Mouse (Mus musculus) MEL (cell line): ENCODE measurements at regions not wholly inside any gene's neighbourhood (a gene's known extent, or its start where the extent isn't known, plus 50 kb on each side); places are given as distances from the start of the nearest gene placed in this dataset.

Source experiments
- CHD2 ChIP-seq: IDR thresholded peaks from 2 replicates; pipeline ENCODE4 v1.6.1; 2011; ENCODE audit warnings: low read length, improper control_type of control experiment
- CTCF ChIP-seq, 3 experiments: IDR thresholded peaks in 2 of 3; conservative IDR thresholded peaks in 1 of 3; 2 replicates each; pipeline ENCODE4 v1.5.1; 2011 to 2012; ENCODE audit warnings: low read length in 3 of 3, low read depth in 2 of 3, mild to moderate bottlenecking in 2 of 3, improper control_type of control experiment in 1 of 3, inconsistent platforms in 1 of 3, mixed read lengths in 1 of 3, moderate library complexity in 1 of 3; ENCODE audit not compliant: control insufficient read depth in 1 of 3, insufficient read depth in 1 of 3, poor library complexity in 1 of 3, severe bottlenecking in 1 of 3
- EP300 ChIP-seq, 2 experiments: IDR thresholded peaks; 2 replicates each; pipeline ENCODE4 v1.6.1; 2011; ENCODE audit warnings: improper control_type of control experiment in 2 of 2, low read length in 2 of 2, low read depth in 1 of 2, mild to moderate bottlenecking in 1 of 2
- HCFC1 ChIP-seq: IDR thresholded peaks from 2 replicates; pipeline ENCODE4 v1.6.1; 2012; ENCODE audit warnings: low read depth, mild to moderate bottlenecking, inconsistent platforms, low read length, improper control_type of control experiment, moderate library complexity
- MAX ChIP-seq: IDR thresholded peaks from 2 replicates; pipeline ENCODE4 v1.6.1; 2011; ENCODE audit warnings: low read length, improper control_type of control experiment
- MYB ChIP-seq: IDR thresholded peaks from 2 replicates; pipeline ENCODE4 v1.6.1; 2011; ENCODE audit warnings: mild to moderate bottlenecking, low read depth, low read length, improper control_type of control experiment
- NRF1 ChIP-seq: IDR thresholded peaks from 2 replicates; pipeline ENCODE4 v1.6.1; 2014; ENCODE audit warnings: low read depth, mild to moderate bottlenecking, inconsistent platforms, low read length, improper control_type of control experiment, moderate library complexity; ENCODE audit not compliant: poor library complexity, insufficient read depth, severe bottlenecking
- POLR2A ChIP-seq, 2 experiments: IDR thresholded peaks; 2 replicates each; pipeline ENCODE4 v1.6.1; 2011 to 2012; ENCODE audit warnings: low read length in 2 of 2, mild to moderate bottlenecking in 2 of 2, control low read depth in 1 of 2, improper control_type of control experiment in 1 of 2, low read depth in 1 of 2, moderate library complexity in 1 of 2; ENCODE audit not compliant: control insufficient read depth in 1 of 2, insufficient read depth in 1 of 2, poor library complexity in 1 of 2
- POLR2AphosphoS5 ChIP-seq: IDR thresholded peaks from 2 replicates; pipeline ENCODE4 v1.6.1; 2012; ENCODE audit warnings: low read depth, borderline replicate concordance, mild to moderate bottlenecking, inconsistent platforms, low read length, moderate library complexity, mixed read lengths
- TAL1 ChIP-seq: IDR thresholded peaks from 2 replicates; pipeline ENCODE4 v1.6.1; 2012; ENCODE audit warnings: mild to moderate bottlenecking, inconsistent platforms, low read length, moderate library complexity, mixed read lengths
- USF1 ChIP-seq: IDR thresholded peaks from 2 replicates; pipeline ENCODE4 v1.6.1; 2014; ENCODE audit warnings: low read depth, mild to moderate bottlenecking, inconsistent platforms, low read length, improper control_type of control experiment, moderate library complexity

GRCm38 (mm10) chr15:42056772-42057171, 1922.6 kb downstream of the 9330182O14Rik start:
- no peak for TF ChIP-seq MAX
- no peak for TF ChIP-seq MYB
- TF ChIP-seq HCFC1: no peak
- TF ChIP-seq CTCF (IDR thresholded peaks at IDR 0.05 in 2 of 3, conservative IDR thresholded peaks at IDR 0.05 in 1 of 3; ENCODE audit: control insufficient read depth in 1 of 3, insufficient read depth in 1 of 3, low read depth in 2 of 3, low read length in 3 of 3, poor library complexity in 1 of 3, severe bottlenecking in 1 of 3): no peak
- TF ChIP-seq USF1: no peak
- TF ChIP-seq EP300 (IDR thresholded peaks at IDR 0.05; ENCODE audit: low read depth in 1 of 2, low read length in 2 of 2): no peak
- TF ChIP-seq POLR2AphosphoS5: no peak
- no peak for TF ChIP-seq NRF1
- TF ChIP-seq TAL1: no peak
- no peak for TF ChIP-seq POLR2A (IDR thresholded peaks at IDR 0.05; ENCODE audit: control insufficient read depth in 1 of 2, insufficient read depth in 1 of 2, low read depth in 1 of 2, low read length in 2 of 2, poor library complexity in 1 of 2)
- TF ChIP-seq CHD2: no peak
